Mouse (Mus musculus) hematopoietic stem cell, adult 5-6 weeks (primary cell): Measurements from ENCODE around the gene Mrps18b. TPM values are rescaled to one million over a fixed set of nuclear protein-coding genes. Genes with fewer than 3 reads are reported as not detected.
"Not testable (repeated sequence)": the region's sequence is repeated elsewhere in the genome, so short reads cannot be mapped to it uniquely, and the experiment has no call there.

Experiments used
- ATAC-seq, 2 experiments: fragments of 125-278 bp in 1 of 2; replicated peaks in 1 of 2; 2 replicates each; pipeline ENCODE4 v1.8.0; 2016 to 2017; ENCODE audit warnings: inconsistent platforms in 2 of 2, mild to moderate bottlenecking in 2 of 2, moderate number of reproducible peaks in 2 of 2, low read depth in 1 of 2, moderate TSS enrichment in 1 of 2; ENCODE audit not compliant: low FRiP score in 2 of 2, poor library complexity in 2 of 2, severe bottlenecking in 2 of 2, insufficient read depth in 1 of 2, low TSS enrichment in 1 of 2
- total RNA-seq: library from RNA; stranded (forward); fragments of 172-1452, 232-1000 nt; gene quantifications from 2 replicates; pipeline ENCODE4 v1.2.3, GENCODE M21; 2017

The Mrps18b gene
- 47.0 and 51.8 TPM in 2 replicates for total RNA-seq

GRCm38 (mm10) chr17:35916297-35917142 lies at the start of gene Mrps18b, which contains the start of gene Ppp1r10:
Gene Mrps18b, minus strand, starts transcription at chr17:35916389.
Gene Ppp1r10, plus strand, starts transcription at chr17:35916434.
- peak; percentile 79 to 84 for ATAC-seq

- no peak for ATAC-seq
Measured at GRCm38 (mm10) chr17:35963279-35963678, 47.1 kb upstream of the Mrps18b start.

GRCm38 (mm10) chr17:35958533-35959223 lies 42.5 kb upstream of the Mrps18b start:
- no peak for ATAC-seq

GRCm38 (mm10) chr17:35954665-35955064 lies 38.5 kb upstream of the Mrps18b start:
- no peak for ATAC-seq

GRCm38 (mm10) chr17:35952559-35952958 lies 36.4 kb upstream of the Mrps18b start:
- ATAC-seq, result not testable (repeated sequence)

GRCm38 (mm10) chr17:35950946-35951345 lies 34.8 kb upstream of the Mrps18b start:
- not testable (repeated sequence) for ATAC-seq

GRCm38 (mm10) chr17:35939941-35940340 lies 23.8 kb upstream of the Mrps18b start:
- ATAC-seq, result no peak

GRCm38 (mm10) chr17:35939108-35939507 lies 22.9 kb upstream of the Mrps18b start:
- no peak for ATAC-seq

- peak; percentile 59 to 92; a peak in 3 of 4 replicates for ATAC-seq
Measured at GRCm38 (mm10) chr17:35937700-35938348, 21.6 kb upstream of the Mrps18b start.

- peak; percentile 62 to 74; a peak in 2 of 4 replicates for ATAC-seq
Measured at GRCm38 (mm10) chr17:35935763-35936162, 19.6 kb upstream of the Mrps18b start.

GRCm38 (mm10) chr17:35932608-35933007 lies 16.4 kb upstream of the Mrps18b start:
- no peak for ATAC-seq

GRCm38 (mm10) chr17:35930627-35931026 lies 14.4 kb upstream of the Mrps18b start:
- ATAC-seq, result no peak

- ATAC-seq, result no peak
Measured at GRCm38 (mm10) chr17:35929534-35929933, 13.3 kb upstream of the Mrps18b start.

GRCm38 (mm10) chr17:35927471-35927870 lies 11.3 kb upstream of the Mrps18b start:
- ATAC-seq, result no peak

- ATAC-seq, result no peak
Measured at GRCm38 (mm10) chr17:35923281-35923680, 7.1 kb upstream of the Mrps18b start.

- ATAC-seq, result no peak
Measured at GRCm38 (mm10) chr17:35922566-35922965, 6.4 kb upstream of the Mrps18b start.

GRCm38 (mm10) chr17:35921710-35922109 lies 5.5 kb upstream of the Mrps18b start:
- ATAC-seq, result no peak
